Mouse (Mus musculus) megakaryocyte, embryonic 14.5 days (primary cell): ENCODE measurements around the gene Tcf12.

Experiments
- FLI1 ChIP-seq: IDR thresholded peaks from 2 replicates; pipeline ENCODE4 v1.6.1; 2012; ENCODE audit warnings: low read length, inconsistent platforms, mixed read lengths
- GATA1 ChIP-seq: IDR thresholded peaks from 3 replicates; pipeline ENCODE4 v1.6.1; 2012; ENCODE audit warnings: mixed read lengths, low read length, inconsistent platforms, borderline replicate concordance

DNA sequence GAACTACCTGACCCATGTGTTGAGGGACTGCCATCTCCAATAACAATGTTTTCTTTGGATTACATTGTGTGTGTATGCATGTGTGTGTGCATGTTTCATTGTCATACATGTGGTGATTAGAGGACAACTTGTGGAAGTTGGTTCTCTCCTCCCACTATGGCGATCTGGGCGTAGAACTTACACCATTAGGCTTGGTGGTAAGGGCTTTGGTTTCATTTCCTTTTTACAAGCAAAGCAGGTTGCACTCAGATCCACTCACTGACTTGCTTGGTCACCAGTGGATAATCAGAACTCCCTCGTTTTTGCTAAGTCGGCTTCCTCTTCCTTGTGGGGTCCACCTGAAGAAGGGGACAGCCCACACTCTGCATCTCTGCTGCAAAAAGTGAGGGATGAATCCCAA, 277.0 kb downstream of the Tcf12 start:
- TF ChIP-seq GATA1 (no peak), FLI1 (no peak)
